Mouse (Mus musculus): Measurements from ENCODE around the gene Ncapg2. TPM values are rescaled to one million over a fixed set of nuclear protein-coding genes. Genes with fewer than 3 reads are reported as not detected.

Ncapg2 gene
- polyA plus RNA-seq, 1 experiment = 3.7 TPM

GRCm38 (mm10) chr12:116490575-116491356 lies 85.6 kb downstream of the Ncapg2 start:
- no peaks in the 10 kb centered on the region; the same call in none of the 2 replicates for H3K4me1 ChIP-seq (ENCODE audit: control insufficient read depth, insufficient read depth, low read length)
- H3K27me3 ChIP-seq (ENCODE audit: control insufficient read depth, insufficient read depth, low read length) = no peaks in the 10 kb centered on the region
- DNase-seq = no peak
- no peak overlapping the region for H3K27ac ChIP-seq (ENCODE audit: insufficient read depth, low read length)
- WGBS = 91% methylated on average over 5 of the region's 5 CpGs
- TF ChIP-seq POLR2A (IDR thresholded peaks at IDR 0.05; ENCODE audit: borderline replicate concordance, insufficient read depth, low read length) = no peak
- TF ChIP-seq CTCF (IDR thresholded peaks at IDR 0.05; ENCODE audit: borderline replicate concordance, insufficient read depth, low read depth, low read length) = no peak
- H3K4me3 ChIP-seq (replicated peaks; ENCODE audit: insufficient read depth, low read depth, low read length) = no peak overlapping the region

GRCm38 (mm10) chr12:116498666-116499065 lies 93.5 kb downstream of the Ncapg2 start:
- Histone ChIP-seq H3K27me3 (ENCODE audit: control insufficient read depth, insufficient read depth, low read length) (no peaks in the 10 kb centered on the region), H3K4me3 (replicated peaks; ENCODE audit: insufficient read depth, low read depth, low read length) (no peak overlapping the region), H3K4me1 (ENCODE audit: control insufficient read depth, insufficient read depth, low read length) (peaks cover 12% of the 10 kb centered on the region; the same call in 1 of the 2 replicates), H3K27ac (ENCODE audit: insufficient read depth, low read length) (no peak overlapping the region)
- peak in 1 of 2 experiments; percentile 7 for DNase-seq
- TF ChIP-seq CTCF (IDR thresholded peaks at IDR 0.05; ENCODE audit: borderline replicate concordance, insufficient read depth, low read depth, low read length) (no peak), POLR2A (IDR thresholded peaks at IDR 0.05; ENCODE audit: borderline replicate concordance, insufficient read depth, low read length) (no peak)

- peak; percentile 33 to 35 for DNase-seq
These were observed 95.5 kb downstream of the Ncapg2 start for GRCm38 (mm10) chr12:116500652-116501051.

GRCm38 (mm10) chr12:116512482-116512881 lies 107.3 kb downstream of the Ncapg2 start:
- TF ChIP-seq POLR2A (IDR thresholded peaks at IDR 0.05; ENCODE audit: borderline replicate concordance, insufficient read depth, low read length) = no peak
- no peak for TF ChIP-seq CTCF (IDR thresholded peaks at IDR 0.05; ENCODE audit: borderline replicate concordance, insufficient read depth, low read depth, low read length)
- Histone ChIP-seq H3K4me1 (ENCODE audit: control insufficient read depth, insufficient read depth, low read length) (peaks cover 16% of the 10 kb centered on the region), H3K27me3 (ENCODE audit: control insufficient read depth, insufficient read depth, low read length) (no peaks in the 10 kb centered on the region), H3K27ac (ENCODE audit: insufficient read depth, low read length) (no peak overlapping the region), H3K4me3 (replicated peaks; ENCODE audit: insufficient read depth, low read depth, low read length) (no peak overlapping the region)
- DNase-seq = peak in 1 of 2 experiments; percentile 3
- 100% methylated on average over 1 of the region's 1 CpGs for WGBS

More at GRCm38 (mm10) chr12:116500652-116501051, 95.5 kb downstream of the Ncapg2 start:
- no peak for TF ChIP-seq CTCF (IDR thresholded peaks at IDR 0.05; ENCODE audit: borderline replicate concordance, insufficient read depth, low read depth, low read length)
- TF ChIP-seq POLR2A (IDR thresholded peaks at IDR 0.05; ENCODE audit: borderline replicate concordance, insufficient read depth, low read length) = no peak
- WGBS = 34% methylated on average over 11 of the region's 11 CpGs
- Histone ChIP-seq H3K4me1 (ENCODE audit: control insufficient read depth, insufficient read depth, low read length) (peaks cover 12% of the 10 kb centered on the region; the same call in 1 of the 2 replicates), H3K27me3 (ENCODE audit: control insufficient read depth, insufficient read depth, low read length) (no peaks in the 10 kb centered on the region), H3K4me3 (replicated peaks; ENCODE audit: insufficient read depth, low read depth, low read length) (no peak overlapping the region), H3K27ac (ENCODE audit: insufficient read depth, low read length) (no peak overlapping the region)

Other genes with a start within 250 kb of the Ncapg2 start
- 12.5 and 13.5 TPM in 2 replicates for gene Wdr60, start 142.4 kb upstream of the Ncapg2 start, polyA plus RNA-seq (2012; rRNA removed)
- gene Gm11027, start 130.0 kb upstream of the Ncapg2 start, polyA plus RNA-seq (2012; rRNA removed) = not detected in 2 replicates
- gene Esyt2, start 124.2 kb upstream of the Ncapg2 start, polyA plus RNA-seq (2012; rRNA removed) = 18.6 and 19.5 TPM in 2 replicates
- gene Ptprn2, start 80.3 kb downstream of the Ncapg2 start, polyA plus RNA-seq (2012; rRNA removed) = 97.8 and 103 TPM in 2 replicates